Mouse (Mus musculus): ENCODE measurements around the gene Zfand3. TPM values are rescaled to one million over a fixed set of nuclear protein-coding genes. Genes with fewer than 3 reads are reported as not detected.

Gene Zfand3
- polyA plus RNA-seq, 1 experiment, result 107 TPM

GRCm38 (mm10) chr17:30240659-30241058 is 236.1 kb downstream of the Zfand3 start:
- H3K27me3 ChIP-seq (ENCODE audit: control insufficient read depth, insufficient read depth, low read length), result no peaks in the 10 kb centered on the region
- 9% methylated on average over 4 of the region's 4 CpGs for WGBS
- peak; percentile 72 to 77 for DNase-seq
- no peak overlapping the region for H3K4me3 ChIP-seq (replicated peaks; ENCODE audit: insufficient read depth, low read depth, low read length)
- H3K4me1 ChIP-seq (ENCODE audit: control insufficient read depth, insufficient read depth, low read length), result peaks cover 36% of the 10 kb centered on the region
- H3K27ac ChIP-seq (ENCODE audit: insufficient read depth, low read length), result 0 out of 2 replicates have a peak overlapping the region, but pooled peaks have one; percentile 10
- no peak for TF ChIP-seq CTCF (IDR thresholded peaks at IDR 0.05; ENCODE audit: borderline replicate concordance, insufficient read depth, low read depth, low read length)

- no peak for TF ChIP-seq POLR2A (IDR thresholded peaks at IDR 0.05; ENCODE audit: borderline replicate concordance, insufficient read depth, low read length)
- no peak for TF ChIP-seq CTCF (IDR thresholded peaks at IDR 0.05; ENCODE audit: borderline replicate concordance, insufficient read depth, low read depth, low read length)
- 20% methylated on average over 6 of the region's 6 CpGs for WGBS
- peaks cover 38% of the 10 kb centered on the region for H3K4me1 ChIP-seq (ENCODE audit: control insufficient read depth, insufficient read depth, low read length)
- H3K4me3 ChIP-seq (replicated peaks; ENCODE audit: insufficient read depth, low read depth, low read length), result no peak overlapping the region
- peak; percentile 54 to 64 for DNase-seq
- H3K27ac ChIP-seq (ENCODE audit: insufficient read depth, low read length), result 0 out of 2 replicates have a peak overlapping the region, but pooled peaks have one; percentile 10
- H3K27me3 ChIP-seq (ENCODE audit: control insufficient read depth, insufficient read depth, low read length), result no peaks in the 10 kb centered on the region
These were observed 236.5 kb downstream of the Zfand3 start for GRCm38 (mm10) chr17:30241061-30241460.

GRCm38 (mm10) chr17:30241720-30242322 is 237.3 kb downstream of the Zfand3 start:
- Histone ChIP-seq H3K4me3 (replicated peaks; ENCODE audit: insufficient read depth, low read depth, low read length) (no peak overlapping the region), H3K27me3 (ENCODE audit: control insufficient read depth, insufficient read depth, low read length) (no peaks in the 10 kb centered on the region), H3K4me1 (ENCODE audit: control insufficient read depth, insufficient read depth, low read length) (peaks cover 38% of the 10 kb centered on the region), H3K27ac (ENCODE audit: insufficient read depth, low read length) (no peak overlapping the region)
- TF ChIP-seq CTCF (IDR thresholded peaks at IDR 0.05; ENCODE audit: borderline replicate concordance, insufficient read depth, low read depth, low read length), result no peak
- no peak for TF ChIP-seq POLR2A (IDR thresholded peaks at IDR 0.05; ENCODE audit: borderline replicate concordance, insufficient read depth, low read length)
- no peak for DNase-seq
- WGBS, result 65% methylated on average over 17 of the region's 17 CpGs

GRCm38 (mm10) chr17:30242647-30243046 is 238.1 kb downstream of the Zfand3 start:
- H3K4me1 ChIP-seq (ENCODE audit: control insufficient read depth, insufficient read depth, low read length), result peaks cover 38% of the 10 kb centered on the region
- no peak for TF ChIP-seq POLR2A (IDR thresholded peaks at IDR 0.05; ENCODE audit: borderline replicate concordance, insufficient read depth, low read length)
- TF ChIP-seq CTCF (IDR thresholded peaks at IDR 0.05; ENCODE audit: borderline replicate concordance, insufficient read depth, low read depth, low read length), result no peak

GRCm38 (mm10) chr17:30243540-30243939 is 239.0 kb downstream of the Zfand3 start:
- no peak for DNase-seq
- 93% methylated on average over 7 of the region's 7 CpGs for WGBS
- TF ChIP-seq POLR2A (IDR thresholded peaks at IDR 0.05; ENCODE audit: borderline replicate concordance, insufficient read depth, low read length) (no peak), CTCF (IDR thresholded peaks at IDR 0.05; ENCODE audit: borderline replicate concordance, insufficient read depth, low read depth, low read length) (no peak)
- Histone ChIP-seq H3K27ac (ENCODE audit: insufficient read depth, low read length) (no peak overlapping the region), H3K4me1 (ENCODE audit: control insufficient read depth, insufficient read depth, low read length) (peaks cover 38% of the 10 kb centered on the region), H3K27me3 (ENCODE audit: control insufficient read depth, insufficient read depth, low read length) (no peaks in the 10 kb centered on the region), H3K4me3 (replicated peaks; ENCODE audit: insufficient read depth, low read depth, low read length) (no peak overlapping the region)

More at GRCm38 (mm10) chr17:30242647-30243046, 238.1 kb downstream of the Zfand3 start:
- Histone ChIP-seq H3K27ac (ENCODE audit: insufficient read depth, low read length) (no peak overlapping the region), H3K27me3 (ENCODE audit: control insufficient read depth, insufficient read depth, low read length) (no peaks in the 10 kb centered on the region), H3K4me3 (replicated peaks; ENCODE audit: insufficient read depth, low read depth, low read length) (no peak overlapping the region)
- no peak for DNase-seq
- 66% methylated on average over 4 of the region's 4 CpGs for WGBS

GRCm38 (mm10) chr17:30244651-30245307 is 240.2 kb downstream of the Zfand3 start:
- WGBS, result 69% methylated on average over 14 of the region's 14 CpGs
- Histone ChIP-seq H3K27ac (ENCODE audit: insufficient read depth, low read length) (no peak overlapping the region), H3K4me1 (ENCODE audit: control insufficient read depth, insufficient read depth, low read length) (peaks cover 32% of the 10 kb centered on the region), H3K4me3 (replicated peaks; ENCODE audit: insufficient read depth, low read depth, low read length) (no peak overlapping the region), H3K27me3 (ENCODE audit: control insufficient read depth, insufficient read depth, low read length) (no peaks in the 10 kb centered on the region)
- TF ChIP-seq CTCF (IDR thresholded peaks at IDR 0.05; ENCODE audit: borderline replicate concordance, insufficient read depth, low read depth, low read length) (no peak), POLR2A (IDR thresholded peaks at IDR 0.05; ENCODE audit: borderline replicate concordance, insufficient read depth, low read length) (no peak)
- DNase-seq, result no peak

- no peak for DNase-seq
- TF ChIP-seq CTCF (IDR thresholded peaks at IDR 0.05; ENCODE audit: borderline replicate concordance, insufficient read depth, low read depth, low read length) (no peak), POLR2A (IDR thresholded peaks at IDR 0.05; ENCODE audit: borderline replicate concordance, insufficient read depth, low read length) (no peak)
- WGBS, result 93% methylated on average over 10 of the region's 10 CpGs
- H3K4me3 ChIP-seq (replicated peaks; ENCODE audit: insufficient read depth, low read depth, low read length), result no peak overlapping the region
- no peak overlapping the region for H3K27ac ChIP-seq (ENCODE audit: insufficient read depth, low read length)
- peaks cover 28% of the 10 kb centered on the region for H3K4me1 ChIP-seq (ENCODE audit: control insufficient read depth, insufficient read depth, low read length)
- H3K27me3 ChIP-seq (ENCODE audit: control insufficient read depth, insufficient read depth, low read length), result no peaks in the 10 kb centered on the region
These were observed 240.8 kb downstream of the Zfand3 start for GRCm38 (mm10) chr17:30245308-30245706.

GRCm38 (mm10) chr17:30253028-30253427 is 248.5 kb downstream of the Zfand3 start:
- TF ChIP-seq CTCF (IDR thresholded peaks at IDR 0.05; ENCODE audit: borderline replicate concordance, insufficient read depth, low read depth, low read length) (no peak), POLR2A (IDR thresholded peaks at IDR 0.05; ENCODE audit: borderline replicate concordance, insufficient read depth, low read length) (no peak)
- 97% methylated on average over 5 of the region's 5 CpGs for WGBS
- H3K4me3 ChIP-seq (replicated peaks; ENCODE audit: insufficient read depth, low read depth, low read length), result no peak overlapping the region
- no peaks in the 10 kb centered on the region for H3K27me3 ChIP-seq (ENCODE audit: control insufficient read depth, insufficient read depth, low read length)
- no peaks in the 10 kb centered on the region for H3K4me1 ChIP-seq (ENCODE audit: control insufficient read depth, insufficient read depth, low read length)
- H3K27ac ChIP-seq (ENCODE audit: insufficient read depth, low read length), result no peak overlapping the region
- DNase-seq, result no peak

Data from cerebellum, adult 2 months (tissue).